Mouse (Mus musculus): ENCODE data around the gene Ptprh. TPM values are rescaled to one million over a fixed set of nuclear protein-coding genes. Genes with fewer than 3 reads are reported as not detected.
A peak's percentile ranks its signal among the peaks of the same experiment; 100 is the strongest.
"Not testable (repeated sequence)": the region's sequence is repeated elsewhere in the genome, so short reads cannot be mapped to it uniquely, and the experiment has no call there.

Ptprh gene
- polyA plus RNA-seq, 1 experiment from 2014 or later, result 0.75 TPM

DNA sequence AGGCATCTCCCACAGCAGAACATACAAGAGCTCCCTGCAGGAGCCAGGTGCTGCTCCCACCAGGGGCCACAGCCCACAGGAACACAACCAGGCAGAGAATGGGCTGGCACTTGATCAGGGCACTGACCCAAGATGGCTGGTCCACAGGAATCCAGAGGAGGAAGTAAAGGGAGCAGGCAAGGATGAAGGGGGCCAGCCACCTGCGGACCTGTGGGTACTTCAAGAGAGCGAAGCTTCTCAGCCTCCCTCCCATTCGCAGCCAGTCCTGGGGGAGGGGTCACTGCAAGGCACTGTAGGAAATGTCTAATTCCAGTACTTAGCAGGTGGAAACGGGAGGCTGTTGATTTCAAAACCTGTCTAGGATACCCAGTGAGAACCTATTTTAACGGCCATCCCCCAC is 25.7 kb upstream of the Ptprh start:
- peaks cover 23% of the 10 kb centered on the region for H3K36me3 ChIP-seq (replicated peaks)
- no peak for ATAC-seq (replicated peaks)

DNA sequence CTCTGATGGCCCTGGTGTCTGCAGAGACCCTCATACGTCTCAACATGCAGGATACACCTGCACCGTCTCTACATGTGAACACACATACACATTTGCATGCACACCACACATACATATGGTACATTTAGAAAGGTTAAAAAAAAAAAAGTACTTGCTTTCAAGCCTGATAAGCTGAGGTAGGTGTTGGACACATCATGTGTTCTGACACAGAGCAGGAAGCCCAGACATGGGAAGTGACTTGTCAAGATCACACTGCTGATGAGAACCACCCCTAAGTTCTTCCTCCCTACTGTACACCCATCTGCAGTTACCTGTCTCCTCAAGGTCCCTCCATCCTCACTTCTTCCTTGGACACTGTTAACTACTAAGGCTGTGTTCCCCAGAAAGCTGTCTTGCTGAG is 22.1 kb upstream of the Ptprh start:
- no peaks in the 10 kb centered on the region; the same call in 1 of the 2 replicates for H3K4me1 ChIP-seq
- H3K9ac ChIP-seq, result no peak overlapping the region
- no peak overlapping the region for H3K4me3 ChIP-seq
- no peak for ATAC-seq (replicated peaks)
- WGBS, result 91% methylated on average over 2 of the region's 2 CpGs
- H3K36me3 ChIP-seq (replicated peaks), result peaks cover 10% of the 10 kb centered on the region; the same call in 1 of the 2 replicates
- no peak overlapping the region for H3K4me2 ChIP-seq
- H3K27me3 ChIP-seq (replicated peaks), result no peaks in the 10 kb centered on the region
- H3K27ac ChIP-seq, result no peak overlapping the region
- H3K9me3 ChIP-seq, result no peaks in the 10 kb centered on the region

More for the DNA sequence above, 25.7 kb upstream of the Ptprh start:
- 92% methylated on average over 5 of the region's 5 CpGs for WGBS
- no peaks in the 10 kb centered on the region for H3K4me1 ChIP-seq
- H3K4me2 ChIP-seq, result no peak overlapping the region
- no peak overlapping the region for H3K9ac ChIP-seq
- H3K27ac ChIP-seq, result no peak overlapping the region
- H3K4me3 ChIP-seq, result no peak overlapping the region
- no peaks in the 10 kb centered on the region for H3K27me3 ChIP-seq (replicated peaks)
- no peaks in the 10 kb centered on the region for H3K9me3 ChIP-seq

DNA sequence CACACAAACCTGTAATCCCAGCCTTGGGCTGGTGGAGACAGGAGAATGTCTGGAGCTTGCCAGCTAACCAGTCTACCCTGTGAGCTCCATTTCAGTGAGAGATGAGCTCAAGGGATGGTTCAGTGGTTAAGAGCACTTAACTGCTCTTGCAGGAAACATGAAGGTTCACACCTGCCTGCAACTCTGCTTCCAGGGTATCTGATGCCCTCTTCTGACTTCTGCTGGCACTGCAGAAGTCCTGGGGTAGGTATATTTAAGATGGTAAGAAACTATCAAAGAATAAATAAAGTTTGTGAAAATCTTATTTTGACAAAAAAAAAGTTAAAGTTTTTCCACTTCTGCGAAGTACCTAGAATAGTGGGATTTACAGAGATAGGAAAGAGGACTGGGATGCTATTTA is 20.5 kb upstream of the Ptprh start:
- Histone ChIP-seq H3K27ac (no peak overlapping the region), H3K4me2 (no peak overlapping the region), H3K9ac (no peak overlapping the region), H3K4me3 (no peak overlapping the region), H3K27me3 (replicated peaks) (no peaks in the 10 kb centered on the region), H3K9me3 (no peaks in the 10 kb centered on the region), H3K36me3 (replicated peaks) (0 out of 2 replicates have a peak, but pooled peaks cover 7% of the 10 kb centered on the region), H3K4me1 (no peaks in the 10 kb centered on the region; the same call in 1 of the 2 replicates)
- ATAC-seq (replicated peaks), result no peak
- WGBS, result 50% methylated on average over 1 of the region's 1 CpGs

DNA sequence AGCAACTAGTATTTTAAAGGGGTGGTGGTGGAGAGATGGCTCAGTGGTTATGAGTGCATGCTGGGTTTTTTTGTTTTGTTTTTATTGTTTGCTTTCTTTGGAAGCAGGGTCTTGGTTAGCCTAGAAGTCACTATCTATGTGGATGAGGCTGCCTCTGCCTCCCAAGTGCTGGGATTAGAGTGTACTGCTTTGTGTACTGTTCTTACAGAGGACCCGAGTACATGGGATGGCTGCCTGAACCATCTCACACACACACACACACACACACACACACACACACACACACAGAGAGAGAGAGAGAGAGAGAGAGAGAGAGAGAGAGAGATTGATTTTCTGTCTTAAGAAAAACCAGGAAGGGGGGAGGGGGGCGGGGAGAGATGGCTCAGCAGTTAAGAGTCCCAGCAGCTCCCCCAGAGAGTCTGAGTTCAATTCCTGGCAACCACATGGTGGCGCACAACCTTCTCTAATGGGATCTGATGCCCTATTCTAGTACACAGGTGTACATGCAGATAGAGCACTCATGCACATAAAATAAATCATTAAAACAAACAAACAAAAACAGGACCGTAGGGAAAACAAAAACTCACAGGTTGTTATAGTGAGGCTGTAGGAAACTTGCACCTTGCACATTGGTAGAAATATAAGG is 19.8 kb upstream of the Ptprh start:
- no peaks in the 10 kb centered on the region; the same call in 1 of the 2 replicates for H3K4me1 ChIP-seq
- ATAC-seq (replicated peaks), result peak; percentile 62
- no peaks in the 10 kb centered on the region for H3K9me3 ChIP-seq
- 0 out of 2 replicates have a peak, but pooled peaks cover 4% of the 10 kb centered on the region for H3K36me3 ChIP-seq (replicated peaks)
- H3K27ac ChIP-seq, result no peak overlapping the region
- WGBS, result 26% methylated on average over 4 of the region's 4 CpGs
- no peak overlapping the region for H3K4me3 ChIP-seq
- H3K4me2 ChIP-seq, result no peak overlapping the region
- H3K27me3 ChIP-seq (replicated peaks), result no peaks in the 10 kb centered on the region
- no peak overlapping the region for H3K9ac ChIP-seq

DNA sequence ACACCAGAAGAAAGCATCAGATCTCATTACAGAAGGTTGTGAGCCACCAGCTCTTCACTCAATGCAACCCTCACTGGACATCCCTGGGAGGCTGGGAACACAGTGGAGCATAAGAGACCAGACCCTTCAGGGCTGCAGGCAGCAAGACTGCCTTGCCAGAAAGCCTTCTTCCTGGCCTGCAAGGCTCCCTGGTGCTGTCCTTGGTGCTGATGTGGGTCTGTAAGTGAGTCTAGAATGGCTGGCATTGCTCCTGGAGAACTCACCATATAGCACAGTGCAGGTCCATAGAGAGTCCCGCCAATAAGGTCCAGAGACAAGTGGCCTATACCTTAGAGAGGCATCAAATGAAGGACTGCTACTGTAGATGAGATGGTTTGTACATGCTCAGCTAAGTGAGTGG is 16.1 kb upstream of the Ptprh start:
- no peak overlapping the region for H3K4me3 ChIP-seq
- 34% methylated on average over 1 of the region's 1 CpGs for WGBS
- H3K36me3 ChIP-seq (replicated peaks), result no peaks in the 10 kb centered on the region
- no peaks in the 10 kb centered on the region; the same call in 1 of the 2 replicates for H3K4me1 ChIP-seq
- H3K4me2 ChIP-seq, result no peak overlapping the region
- no peaks in the 10 kb centered on the region for H3K27me3 ChIP-seq (replicated peaks)
- no peak overlapping the region for H3K9ac ChIP-seq
- H3K27ac ChIP-seq, result no peak overlapping the region
- no peak for ATAC-seq (replicated peaks)
- H3K9me3 ChIP-seq, result no peaks in the 10 kb centered on the region

DNA sequence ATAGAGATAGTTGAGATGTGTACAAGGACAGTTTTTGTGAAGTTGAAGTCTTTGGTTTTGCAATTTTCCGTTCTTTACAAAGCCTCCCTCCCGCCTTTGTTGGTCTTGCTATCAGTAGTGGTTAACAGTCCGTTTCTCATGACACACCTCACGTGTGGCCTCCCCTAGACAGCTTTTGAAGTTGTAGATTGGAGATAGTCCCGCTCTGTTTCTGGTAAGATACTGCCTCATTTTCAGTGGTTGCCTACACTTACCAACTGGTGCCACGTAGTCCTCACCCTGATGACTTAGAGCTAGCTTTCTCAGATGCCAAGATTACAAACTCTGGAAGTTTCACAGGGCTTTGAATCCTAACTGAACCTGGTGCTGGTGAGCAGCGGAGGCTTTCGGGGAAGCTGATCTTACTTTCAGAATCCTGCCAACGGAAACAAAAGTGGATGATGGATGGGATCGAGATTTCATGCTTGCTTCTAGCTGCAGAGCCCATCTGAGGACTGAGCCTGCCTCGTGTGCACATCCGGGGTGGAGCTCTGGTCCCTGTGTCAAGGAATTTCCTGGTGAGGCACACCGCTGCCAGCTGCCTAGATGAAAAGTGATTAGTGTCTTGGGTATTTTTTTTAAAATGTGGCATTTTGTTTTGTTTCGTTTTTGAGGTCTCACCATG is 10.0 kb upstream of the Ptprh start:
- 82% methylated on average over 14 of the region's 14 CpGs for WGBS
- Histone ChIP-seq H3K27me3 (replicated peaks) (no peaks in the 10 kb centered on the region), H3K4me3 (no peak overlapping the region)

DNA sequence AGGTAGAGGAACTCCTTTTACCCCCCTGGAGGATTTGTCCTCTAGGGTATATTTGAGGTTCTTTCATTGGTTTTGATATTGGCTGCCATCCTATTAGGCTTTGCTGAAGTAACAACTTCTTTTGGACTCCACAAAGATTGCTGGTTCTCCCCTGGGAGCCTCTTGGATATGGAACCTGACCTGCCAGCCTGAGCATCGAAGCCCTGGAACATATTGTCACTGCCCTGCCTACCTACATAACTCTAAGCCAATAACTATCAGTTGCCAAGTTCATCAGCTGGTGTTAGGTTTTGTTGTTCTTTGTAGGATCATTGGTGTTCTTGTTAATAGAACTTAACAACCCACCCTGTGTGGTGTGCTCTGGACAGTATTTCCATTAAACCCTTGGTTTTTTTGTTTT is 9.1 kb upstream of the Ptprh start:
- no peak for ATAC-seq (replicated peaks)
- WGBS, result 83% methylated on average over 1 of the region's 1 CpGs
- no peaks in the 10 kb centered on the region for H3K9me3 ChIP-seq
- H3K36me3 ChIP-seq (replicated peaks), result no peaks in the 10 kb centered on the region
- no peak overlapping the region for H3K4me3 ChIP-seq
- no peaks in the 10 kb centered on the region for H3K4me1 ChIP-seq
- H3K27ac ChIP-seq, result no peak overlapping the region
- H3K27me3 ChIP-seq (replicated peaks), result no peaks in the 10 kb centered on the region
- no peak overlapping the region for H3K9ac ChIP-seq
- H3K4me2 ChIP-seq, result no peak overlapping the region

More for the DNA sequence above, 10.0 kb upstream of the Ptprh start:
- Histone ChIP-seq H3K4me2 (no peak overlapping the region), H3K36me3 (replicated peaks) (no peaks in the 10 kb centered on the region), H3K9me3 (no peaks in the 10 kb centered on the region), H3K4me1 (no peaks in the 10 kb centered on the region), H3K9ac (no peak overlapping the region), H3K27ac (no peak overlapping the region)
- ATAC-seq (replicated peaks), result no peak

DNA sequence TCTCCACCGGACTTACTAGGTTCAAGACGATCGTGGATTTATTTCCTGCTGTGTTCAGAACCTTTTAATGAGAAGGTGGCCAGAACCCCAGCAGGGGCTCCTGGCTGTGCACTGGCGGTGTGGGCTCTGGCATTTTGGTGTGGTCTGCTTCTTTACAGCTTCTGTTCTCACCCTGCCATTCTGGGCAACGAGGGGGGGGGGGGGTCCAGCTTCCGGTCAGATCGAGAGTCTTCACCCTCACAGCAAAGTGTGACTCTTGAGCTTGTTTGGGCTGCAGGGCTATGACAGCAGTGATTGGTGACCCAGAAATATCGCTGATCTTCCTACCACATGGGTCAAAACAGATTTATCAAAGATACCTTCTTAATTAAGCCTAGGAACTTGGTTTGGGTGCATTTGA is 8.5 kb upstream of the Ptprh start:
- no peaks in the 10 kb centered on the region for H3K27me3 ChIP-seq (replicated peaks)
- WGBS, result 61% methylated on average over 8 of the region's 8 CpGs
- H3K9ac ChIP-seq, result no peak overlapping the region
- no peak for ATAC-seq (replicated peaks)
- no peak overlapping the region for H3K4me3 ChIP-seq
- no peak overlapping the region for H3K4me2 ChIP-seq
- no peaks in the 10 kb centered on the region for H3K9me3 ChIP-seq
- H3K36me3 ChIP-seq (replicated peaks), result no peaks in the 10 kb centered on the region
- no peaks in the 10 kb centered on the region for H3K4me1 ChIP-seq
- H3K27ac ChIP-seq, result no peak overlapping the region

DNA sequence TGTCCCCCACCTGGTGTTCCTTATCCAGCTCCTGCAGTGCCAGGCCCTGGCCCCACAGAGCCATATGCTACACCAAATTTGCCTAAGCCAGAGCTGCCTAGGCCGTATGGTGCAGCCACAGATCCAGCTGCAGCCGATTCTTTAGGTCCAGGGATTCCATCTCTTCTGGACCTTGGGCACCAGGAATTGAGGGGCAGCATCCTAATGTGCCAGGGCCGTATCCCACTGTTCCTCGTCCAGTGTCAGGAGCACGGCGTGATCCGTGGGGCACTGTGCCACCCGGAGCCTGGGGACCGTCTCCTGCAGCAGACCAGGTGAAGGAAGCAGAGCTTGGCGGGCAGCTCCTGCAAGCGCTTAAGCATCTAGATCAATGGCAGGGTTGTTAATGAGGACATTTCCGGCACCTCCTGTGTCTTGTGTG is 8.1 kb upstream of the Ptprh start:
- no peak for ATAC-seq (replicated peaks)
- Histone ChIP-seq H3K27me3 (replicated peaks) (no peaks in the 10 kb centered on the region), H3K4me3 (no peak overlapping the region), H3K27ac (no peak overlapping the region), H3K4me2 (no peak overlapping the region), H3K4me1 (no peaks in the 10 kb centered on the region), H3K9ac (no peak overlapping the region), H3K36me3 (replicated peaks) (no peaks in the 10 kb centered on the region), H3K9me3 (no peaks in the 10 kb centered on the region)
- WGBS, result 80% methylated on average over 12 of the region's 12 CpGs

DNA sequence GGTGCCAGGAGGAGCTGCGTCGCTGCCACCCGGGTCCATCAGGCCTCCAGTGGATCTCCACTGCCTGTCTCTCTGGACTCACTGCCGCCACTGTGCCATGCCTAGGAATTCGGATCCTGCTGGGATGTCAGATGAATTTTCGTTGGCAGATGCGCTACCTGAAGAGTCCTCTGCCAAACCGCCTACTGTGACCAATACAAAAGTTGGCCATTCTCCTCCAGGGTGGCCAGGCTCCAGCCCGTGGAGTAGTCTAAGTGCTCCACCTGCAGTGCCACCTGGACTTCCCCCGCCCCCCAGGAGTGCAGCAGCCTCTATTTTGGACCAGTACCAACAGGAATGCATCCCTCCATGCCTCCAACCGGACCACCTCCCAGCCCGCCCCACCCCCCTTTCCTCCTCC is 7.7 kb upstream of the Ptprh start:
- H3K4me2 ChIP-seq, result no peak overlapping the region
- no peak overlapping the region for H3K4me3 ChIP-seq
- no peak overlapping the region for H3K9ac ChIP-seq
- 84% methylated on average over 12 of the region's 12 CpGs for WGBS
- no peaks in the 10 kb centered on the region for H3K27me3 ChIP-seq (replicated peaks)
- H3K9me3 ChIP-seq, result no peaks in the 10 kb centered on the region
- no peak overlapping the region for H3K27ac ChIP-seq
- H3K4me1 ChIP-seq, result no peaks in the 10 kb centered on the region
- H3K36me3 ChIP-seq (replicated peaks), result no peaks in the 10 kb centered on the region
- ATAC-seq (replicated peaks), result no peak

DNA sequence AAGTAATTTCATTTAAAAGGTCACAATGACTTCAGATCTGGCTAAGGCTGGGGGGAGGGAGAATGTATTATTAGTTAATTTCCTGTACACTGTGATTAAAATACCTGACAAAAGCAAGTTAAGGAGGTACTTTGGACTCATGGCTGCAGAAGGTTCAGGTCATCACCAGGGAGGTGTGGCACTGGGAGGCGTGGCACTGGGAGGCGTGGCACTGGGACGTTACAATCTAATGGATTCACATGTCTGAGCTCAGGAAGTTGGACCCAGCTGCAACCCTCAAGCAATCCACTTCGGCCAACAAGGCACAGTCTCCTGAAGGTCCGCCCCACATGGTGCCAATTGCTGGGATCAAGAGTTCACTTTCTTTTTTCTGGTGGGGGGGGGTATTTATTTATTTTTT is 4.2 kb upstream of the Ptprh start:
- H3K9ac ChIP-seq, result no peak overlapping the region
- H3K4me2 ChIP-seq, result no peak overlapping the region
- no peak overlapping the region for H3K27ac ChIP-seq
- WGBS, result 76% methylated on average over 5 of the region's 5 CpGs
- H3K27me3 ChIP-seq (replicated peaks), result no peaks in the 10 kb centered on the region
- H3K9me3 ChIP-seq, result no peaks in the 10 kb centered on the region
- no peaks in the 10 kb centered on the region for H3K36me3 ChIP-seq (replicated peaks)
- no peaks in the 10 kb centered on the region for H3K4me1 ChIP-seq
- ATAC-seq (replicated peaks), result no peak
- H3K4me3 ChIP-seq, result no peak overlapping the region

DNA sequence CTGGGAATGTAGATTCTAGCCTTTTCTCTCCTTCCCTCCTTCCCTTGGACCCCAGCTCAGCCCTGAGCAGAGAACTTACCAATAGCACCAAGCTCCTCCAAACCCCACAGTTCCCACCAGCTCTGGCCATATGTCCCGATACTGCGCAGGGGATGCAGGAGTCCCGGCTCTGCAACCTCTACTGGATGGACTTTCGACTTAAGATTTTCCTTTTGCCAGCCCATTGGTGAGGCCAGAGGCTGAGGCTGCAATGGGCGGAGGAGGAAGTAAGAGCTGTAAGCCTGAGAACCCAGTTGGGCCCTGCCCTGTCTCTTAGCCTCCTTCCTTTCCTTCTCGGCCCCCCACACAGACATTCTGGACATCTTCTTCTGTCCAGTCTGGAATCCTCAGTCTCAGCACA is 872 bp downstream of the Ptprh start:
- WGBS, result 92% methylated on average over 6 of the region's 6 CpGs
- Histone ChIP-seq H3K27me3 (replicated peaks) (no peaks in the 10 kb centered on the region), H3K9ac (no peak overlapping the region), H3K4me1 (no peaks in the 10 kb centered on the region), H3K36me3 (replicated peaks) (no peaks in the 10 kb centered on the region), H3K4me3 (no peak overlapping the region), H3K27ac (no peak overlapping the region), H3K4me2 (no peak overlapping the region), H3K9me3 (no peaks in the 10 kb centered on the region)
- ATAC-seq (replicated peaks), result no peak

DNA sequence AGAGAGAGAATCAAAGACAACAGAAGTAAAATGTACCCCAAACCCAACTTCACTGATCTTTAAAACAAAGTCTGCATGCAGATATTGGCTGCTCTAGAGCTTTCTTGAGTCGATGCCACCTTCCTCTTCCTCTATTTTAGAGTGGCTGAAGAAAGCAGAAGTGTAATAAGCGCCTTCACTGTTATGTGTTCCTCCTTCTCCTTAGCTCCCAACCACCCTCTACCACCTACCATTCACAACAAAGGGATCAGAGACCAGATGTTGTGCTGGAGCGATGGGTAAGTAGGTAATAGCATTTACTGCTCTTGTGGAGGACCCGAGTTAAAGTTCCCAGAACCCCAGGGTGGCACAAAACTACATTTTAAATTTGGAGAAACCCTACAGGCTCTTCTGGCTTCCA is 6.8 kb downstream of the Ptprh start:
- ATAC-seq (replicated peaks); H3K4me1 ChIP-seq; H3K9me3 ChIP-seq; H3K4me2 ChIP-seq; H3K9ac ChIP-seq; H3K27ac ChIP-seq; H3K27me3 ChIP-seq (replicated peaks); H3K36me3 ChIP-seq (replicated peaks); H3K4me3 ChIP-seq: not testable (repeated sequence)
- 70% methylated on average over 4 of the region's 4 CpGs for WGBS
